Comparison of ENCODE assay signal across 8 mouse cellular contexts in genomic region chr5:115908251-115908650, GRCm38 (mm10).
DNase-seq lines count a peak whose midpoint lies in the region; ATAC-seq and TF ChIP-seq lines count a peak whose summit lies in the region.

No protein-coding gene starts in this region.

- no peaks in the 10 kb centered on the region for H3K36me3 ChIP-seq in intestine, postnatal 0 days (ENCODE audit: control insufficient read depth, insufficient read depth)
- no peaks in the 10 kb centered on the region for H3K36me3 ChIP-seq in intestine, embryonic 15.5 days
- H3K36me3 ChIP-seq in hindbrain, embryonic 14.5 days (replicated peaks; ENCODE audit: control insufficient read depth, insufficient read depth) = no peaks in the 10 kb centered on the region
- no peaks in the 10 kb centered on the region for H3K36me3 ChIP-seq in liver, embryonic 16.5 days (ENCODE audit: control insufficient read depth, insufficient read depth)
- no peaks in the 10 kb centered on the region for H3K36me3 ChIP-seq in stomach, embryonic 15.5 days

- TF ChIP-seq CTCF in intestine, postnatal 0 days (IDR thresholded peaks at IDR 0.05; ENCODE audit: low read depth) = no peak

- no peak overlapping the region for H3K9ac ChIP-seq in intestine, postnatal 0 days (ENCODE audit: low read depth, low read length)
- no peak overlapping the region for H3K9ac ChIP-seq in intestine, embryonic 15.5 days
- H3K9ac ChIP-seq in hindbrain, embryonic 14.5 days = peak overlapping the region; percentile 52
- H3K9ac ChIP-seq in liver, embryonic 16.5 days (ENCODE audit: low read depth, low read length) = no peak overlapping the region
- H3K9ac ChIP-seq in stomach, embryonic 15.5 days = no peak overlapping the region

- no peak for ATAC-seq in intestine, postnatal 0 days
- ATAC-seq in intestine, embryonic 15.5 days = no peak
- ATAC-seq in hindbrain, embryonic 14.5 days (ENCODE audit: low FRiP score) = peak; percentile 61
- ATAC-seq in liver, embryonic 16.5 days (ENCODE audit: low read depth) = no peak
- no peak for ATAC-seq in stomach, embryonic 15.5 days (ENCODE audit: insufficient read depth, low FRiP score, low read depth)
- ATAC-seq in megakaryocyte-erythroid progenitor cell, adult 5-6 weeks (replicated peaks; ENCODE audit: low FRiP score, low TSS enrichment, poor library complexity, severe bottlenecking) = no peak

- peak; percentile 73 for DNase-seq in embryo, embryonic 11 days
- DNase-seq in hindbrain, embryonic 14.5 days (ENCODE audit: low spot score) = peak; percentile 77
- no peak for DNase-seq in gastrocnemius, postnatal 4 days (ENCODE audit: low spot score in 2 of 2)

- no peaks in the 10 kb centered on the region for H3K27me3 ChIP-seq in intestine, postnatal 0 days (replicated peaks; ENCODE audit: control insufficient read depth, insufficient read depth, low read length)
- no peaks in the 10 kb centered on the region for H3K27me3 ChIP-seq in intestine, embryonic 15.5 days (replicated peaks)
- H3K27me3 ChIP-seq in hindbrain, embryonic 14.5 days (ENCODE audit: control insufficient read depth, insufficient read depth, low read length) = no peaks in the 10 kb centered on the region
- no peaks in the 10 kb centered on the region for H3K27me3 ChIP-seq in liver, embryonic 16.5 days (ENCODE audit: control insufficient read depth, insufficient read depth, low read depth, low read length)
- no peaks in the 10 kb centered on the region for H3K27me3 ChIP-seq in stomach, embryonic 15.5 days (replicated peaks)

- H3K4me1 ChIP-seq in intestine, postnatal 0 days (replicated peaks; ENCODE audit: control insufficient read depth, insufficient read depth, low read length) = no peaks in the 10 kb centered on the region
- H3K4me1 ChIP-seq in intestine, embryonic 15.5 days (replicated peaks) = peaks cover 12% of the 10 kb centered on the region
- H3K4me1 ChIP-seq in hindbrain, embryonic 14.5 days (replicated peaks; ENCODE audit: control insufficient read depth, insufficient read depth, low read length) = peaks cover 15% of the 10 kb centered on the region
- no peaks in the 10 kb centered on the region; the same call in 1 of the 2 replicates for H3K4me1 ChIP-seq in liver, embryonic 16.5 days (ENCODE audit: control insufficient read depth, low read depth, low read length)
- peaks cover 9% of the 10 kb centered on the region for H3K4me1 ChIP-seq in stomach, embryonic 15.5 days

- H3K27ac ChIP-seq in intestine, postnatal 0 days (ENCODE audit: low read depth, low read length) = no peak overlapping the region
- H3K27ac ChIP-seq in intestine, embryonic 15.5 days = no peak overlapping the region
- peak overlapping the region; percentile 74 for H3K27ac ChIP-seq in hindbrain, embryonic 14.5 days
- no peak overlapping the region for H3K27ac ChIP-seq in liver, embryonic 16.5 days (ENCODE audit: low read length)
- H3K27ac ChIP-seq in stomach, embryonic 15.5 days = no peak overlapping the region

- H3K4me3 ChIP-seq in intestine, postnatal 0 days (ENCODE audit: low read depth, low read length) = no peak overlapping the region
- H3K4me3 ChIP-seq in intestine, embryonic 15.5 days (replicated peaks) = no peak overlapping the region
- peak overlapping the region; percentile 37 for H3K4me3 ChIP-seq in hindbrain, embryonic 14.5 days (replicated peaks; ENCODE audit: low read length)
- peak overlapping the region; percentile 33 for H3K4me3 ChIP-seq in liver, embryonic 16.5 days (ENCODE audit: low read depth, low read length)
- no peak overlapping the region for H3K4me3 ChIP-seq in stomach, embryonic 15.5 days (replicated peaks)

- no peaks in the 10 kb centered on the region for H3K9me3 ChIP-seq in intestine, postnatal 0 days (ENCODE audit: control insufficient read depth)
- H3K9me3 ChIP-seq in intestine, embryonic 15.5 days = no peaks in the 10 kb centered on the region
- no peaks in the 10 kb centered on the region for H3K9me3 ChIP-seq in hindbrain, embryonic 14.5 days (ENCODE audit: control insufficient read depth, low read length)
- H3K9me3 ChIP-seq in liver, embryonic 16.5 days (replicated peaks; ENCODE audit: control insufficient read depth, low read length) = no peaks in the 10 kb centered on the region
- H3K9me3 ChIP-seq in stomach, embryonic 15.5 days = no peaks in the 10 kb centered on the region

- 49% methylated on average over 10 of the region's 10 CpGs for WGBS in intestine, postnatal 0 days
- 22% methylated on average over 10 of the region's 10 CpGs for WGBS in intestine, embryonic 15.5 days
- WGBS in hindbrain, embryonic 14.5 days = 21% methylated on average over 10 of the region's 10 CpGs
- WGBS in liver, embryonic 16.5 days (ENCODE audit: insufficient replicate concordance) = 60% methylated on average over 10 of the region's 10 CpGs
- 22% methylated on average over 10 of the region's 10 CpGs for WGBS in stomach, embryonic 15.5 days

- peak overlapping the region; percentile 17; the same call in 1 of the 2 replicates for H3K4me2 ChIP-seq in intestine, postnatal 0 days (replicated peaks; ENCODE audit: low read depth)
- no peak overlapping the region; the same call in 1 of the 2 replicates for H3K4me2 ChIP-seq in intestine, embryonic 15.5 days (replicated peaks)
- H3K4me2 ChIP-seq in hindbrain, embryonic 14.5 days (replicated peaks) = peak overlapping the region; percentile 76
- peak overlapping the region; percentile 52 for H3K4me2 ChIP-seq in liver, embryonic 16.5 days (ENCODE audit: low read depth, low read length)
- peak overlapping the region; percentile 36 for H3K4me2 ChIP-seq in stomach, embryonic 15.5 days

Comparison
In these comparisons a context has a peak if more than half of its experiments do, and no peak if none do; other contexts are left out.
1. H3K4me3 ChIP-seq: peak in hindbrain, embryonic 14.5 days (single experiment) and liver, embryonic 16.5 days (single experiment); none in intestine, postnatal 0 days (single experiment), intestine, embryonic 15.5 days (single experiment) and stomach, embryonic 15.5 days (single experiment).
2. DNase-seq: peak in embryo, embryonic 11 days (single experiment) and hindbrain, embryonic 14.5 days (single experiment); none in gastrocnemius, postnatal 4 days (0 of 2).